Mouse (Mus musculus) megakaryocyte, embryonic 14.5 days (primary cell): ENCODE data around the gene Coq10a.

Source experiments
- FLI1 ChIP-seq: IDR thresholded peaks from 2 replicates; pipeline ENCODE4 v1.6.1; 2012; ENCODE audit warnings: low read length, inconsistent platforms, mixed read lengths
- GATA1 ChIP-seq: IDR thresholded peaks from 3 replicates; pipeline ENCODE4 v1.6.1; 2012; ENCODE audit warnings: mixed read lengths, low read length, inconsistent platforms, borderline replicate concordance

- TF ChIP-seq GATA1 (no peak), FLI1 (no peak)
These were observed 35.1 kb upstream of the Coq10a start for GRCm38 (mm10) chr10:128403931-128404330.
